Comparison of ENCODE assay signal across 27 mouse cellular contexts in the genomic region with DNA sequence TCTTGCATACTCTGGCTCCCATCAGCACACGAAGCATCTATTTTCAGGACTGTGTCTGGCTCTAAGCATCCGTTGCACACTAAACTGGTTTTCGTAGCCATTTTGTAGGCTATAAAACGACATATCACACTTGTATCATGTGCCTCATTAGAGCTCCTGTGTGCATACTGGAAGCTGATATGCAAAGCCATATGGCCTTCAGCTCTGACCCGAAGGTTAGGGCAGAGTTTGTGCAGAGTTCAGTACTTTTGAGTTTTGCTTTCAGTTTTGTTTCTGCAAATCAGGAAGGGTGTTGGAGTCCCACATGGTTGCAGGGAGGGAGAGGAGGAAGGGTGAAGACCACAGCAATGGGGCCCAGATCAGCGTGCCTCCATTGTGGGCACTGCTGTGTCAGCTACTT.
"Had no signal": no experiment of that assay in that cellular context is flagged by ENCODE, and none has a peak within 500 bp of the region (broad histone marks: within the 10 kb centered on the region; RNA-seq: fewer than 3 reads in every experiment).

No protein-coding gene starts in this region.

- H3K4me1 ChIP-seq: heart, embryonic 13.5 days; heart, embryonic 15.5 days; hindbrain, embryonic 15.5 days; kidney, embryonic 15.5 days; limb, embryonic 12.5 days; liver, embryonic 13.5 days; liver, embryonic 15.5 days had no signal

- H3K27me3 ChIP-seq: heart, embryonic 15.5 days; hindbrain, embryonic 13.5 days; hindbrain, embryonic 15.5 days; kidney, embryonic 15.5 days; limb, embryonic 12.5 days; liver, embryonic 13.5 days; liver, embryonic 15.5 days had no signal

- H3K36me3 ChIP-seq: heart, embryonic 13.5 days; heart, embryonic 15.5 days; hindbrain, embryonic 15.5 days; kidney, embryonic 15.5 days; limb, embryonic 10.5 days; limb, embryonic 12.5 days; liver, embryonic 13.5 days; liver, embryonic 15.5 days had no signal

- H3K4me2 ChIP-seq: heart, embryonic 11.5 days; heart, embryonic 13.5 days; heart, embryonic 15.5 days; hindbrain, embryonic 13.5 days; hindbrain, embryonic 15.5 days; kidney, embryonic 15.5 days; limb, embryonic 12.5 days; liver, embryonic 13.5 days; liver, embryonic 15.5 days had no signal

- H3K27ac ChIP-seq: gastrocnemius, adult 2 months; heart, adult 2 months; heart, embryonic 13.5 days; heart, embryonic 15.5 days; hindbrain, embryonic 13.5 days; hindbrain, embryonic 15.5 days; kidney, embryonic 15.5 days; kidney, postnatal 0 days; layer of hippocampus, adult 2 months; left cerebral cortex, adult 2 months; limb, embryonic 10.5 days; limb, embryonic 12.5 days; liver, embryonic 13.5 days; liver, embryonic 15.5 days had no signal

- H3K4me3 ChIP-seq: gastrocnemius, adult 2 months; heart, adult 2 months; heart, embryonic 13.5 days; heart, embryonic 15.5 days; hindbrain, embryonic 13.5 days; hindbrain, embryonic 15.5 days; kidney, embryonic 15.5 days; layer of hippocampus, adult 2 months; left cerebral cortex, adult 2 months; limb, embryonic 10.5 days; limb, embryonic 12.5 days; liver, embryonic 13.5 days; liver, embryonic 15.5 days had no signal

- H3K9me3 ChIP-seq: heart, embryonic 13.5 days; heart, embryonic 15.5 days; hindbrain, embryonic 15.5 days; kidney, embryonic 15.5 days; limb, embryonic 10.5 days; limb, embryonic 12.5 days; liver, embryonic 13.5 days; liver, embryonic 15.5 days had no signal

- DNase-seq: gastrocnemius, adult 2 months; gastrocnemius, postnatal 10 days; gastrocnemius, postnatal 36 days; heart, adult 11 months; heart, adult 2 months; heart, postnatal 14 days; heart, postnatal 36 days; kidney, adult 11 months; kidney, adult 2 months; kidney, adult 9 months; kidney, postnatal 14 days; kidney, postnatal 4 days; liver; liver, embryonic 13.5 days had no signal

- H3K9ac ChIP-seq: heart, embryonic 13.5 days; heart, embryonic 15.5 days; hindbrain, embryonic 13.5 days; hindbrain, embryonic 15.5 days; kidney, embryonic 15.5 days; limb, embryonic 12.5 days; liver, embryonic 13.5 days; liver, embryonic 15.5 days had no signal

- ATAC-seq: inflammation-experienced regulatory T-cells, adult 6 months had no signal
